Mouse (Mus musculus) thymus, postnatal 25 days (tissue): Measurements from ENCODE around the gene Cma1.
"Not testable (repeated sequence)": the region's sequence is repeated elsewhere in the genome, so short reads cannot be mapped to it uniquely, and the experiment has no call there.

Source experiments
- DNase-seq: peaks from one replicate; pipeline ENCODE4 v3.0.0; 2022

The Cma1 gene

DNA sequence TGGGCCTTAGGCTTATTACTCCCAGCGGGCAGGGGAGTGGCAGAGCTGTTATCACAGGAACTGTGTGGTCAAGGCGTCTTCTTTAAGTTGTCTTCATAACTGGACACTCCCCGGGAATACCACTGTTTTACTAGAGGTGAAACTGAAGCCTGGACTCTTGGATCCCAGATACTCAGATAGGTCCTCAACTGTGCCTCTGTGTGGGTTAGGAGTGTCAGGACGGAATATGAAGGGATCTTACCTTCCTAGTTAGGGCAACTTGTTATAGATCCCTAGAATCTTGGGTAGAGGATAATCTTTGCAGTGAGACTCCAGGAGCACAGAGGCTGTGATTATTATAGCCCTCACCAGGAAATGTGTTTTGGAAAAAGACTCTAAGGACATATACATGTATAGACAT is at the start of gene Cma1:
Gene Cma1 (minus strand): TSS at position 101 of the 400 bp plus-strand sequence.
- no peak for DNase-seq

DNA sequence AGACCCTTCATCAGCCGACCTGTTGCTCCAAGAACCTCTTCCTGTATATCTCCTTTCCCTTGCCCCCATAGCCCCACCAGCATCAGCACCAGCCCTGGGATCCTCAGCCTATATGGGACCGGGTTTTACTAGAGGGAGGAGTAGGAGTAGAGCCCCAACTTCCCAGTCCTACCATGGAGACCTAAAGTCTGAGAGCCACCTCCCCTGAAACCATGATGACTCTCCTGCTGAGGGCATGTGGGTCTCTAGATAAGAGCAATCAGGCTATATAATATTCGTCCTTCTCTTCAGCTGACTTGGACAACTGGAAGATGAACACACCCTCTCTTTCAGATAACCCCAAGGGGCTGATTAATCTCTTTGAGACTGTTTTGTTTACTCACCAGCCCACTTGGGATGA is 43.0 kb upstream of the Cma1 start:
- DNase-seq = not testable (repeated sequence)

GRCm38 (mm10) chr14:55963900-55964299 is 19.4 kb upstream of the Cma1 start:
- DNase-seq = not testable (repeated sequence)

GRCm38 (mm10) chr14:55963263-55963662 is 18.8 kb upstream of the Cma1 start:
- DNase-seq = no peak

GRCm38 (mm10) chr14:55950346-55951030 is 6.0 kb upstream of the Cma1 start, which contains the start of gene Cma2:
Gene Cma2 (plus strand): TSS chr14:55950980.
- no peak for DNase-seq

GRCm38 (mm10) chr14:55946269-55946969 is 1.9 kb upstream of the Cma1 start:
- no peak for DNase-seq

GRCm38 (mm10) chr14:55943601-55944000 is 874 bp downstream of the Cma1 start:
- no peak for DNase-seq

DNA sequence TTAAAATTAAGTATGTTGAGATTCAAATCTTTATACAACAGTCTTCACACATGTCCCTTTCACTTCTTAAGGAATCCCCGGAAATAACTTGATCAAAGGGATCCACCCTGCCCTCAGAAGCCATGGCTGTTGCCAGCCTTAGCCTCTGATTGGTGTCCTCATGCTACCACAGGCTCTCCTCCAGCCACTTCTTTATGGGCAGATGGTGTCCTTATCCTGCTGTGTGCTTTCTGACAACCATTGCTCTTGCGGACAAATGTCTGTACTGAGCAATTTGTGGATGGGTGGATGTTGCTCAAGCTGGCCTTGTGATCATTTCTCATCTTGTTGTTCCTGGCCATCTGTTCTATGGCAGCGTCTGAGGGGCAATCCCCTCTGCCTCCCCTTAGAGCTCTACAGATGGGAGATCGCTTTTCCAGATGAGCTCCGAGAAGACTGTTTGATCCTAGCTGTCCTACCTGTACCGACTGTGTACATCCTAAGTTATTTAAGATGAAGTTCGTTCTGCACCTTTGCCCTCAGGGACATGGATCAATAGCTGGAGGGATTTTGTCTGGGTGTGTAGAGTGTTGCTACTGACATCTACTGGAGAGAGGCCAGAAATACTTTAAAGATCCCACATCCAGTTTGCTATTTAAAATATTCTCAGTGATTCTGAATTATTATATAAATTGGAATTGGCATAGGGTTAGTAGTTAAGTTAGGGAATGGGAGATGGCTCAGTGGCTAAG is 4.2 kb downstream of the Cma1 start:
- no peak for DNase-seq

DNA sequence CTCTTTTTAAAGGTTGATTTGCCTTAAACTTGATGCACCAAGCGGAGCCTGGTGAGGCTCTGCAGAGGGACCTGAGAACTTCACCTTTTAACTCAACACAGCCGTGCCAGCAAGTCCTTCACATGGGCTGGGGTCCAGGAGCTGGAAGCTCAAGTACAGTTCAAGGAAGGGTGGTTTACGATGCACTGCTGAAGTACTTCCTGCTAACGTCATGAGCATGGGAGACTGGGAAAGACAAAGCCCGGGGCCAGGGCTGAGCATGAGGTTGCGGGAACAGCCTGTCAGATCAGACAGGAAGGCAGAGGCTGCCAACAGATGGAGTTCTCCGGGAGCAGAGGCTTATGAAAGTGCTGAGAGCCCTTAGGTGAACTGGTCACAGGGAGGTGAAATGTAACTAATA is 10.9 kb downstream of the Cma1 start:
- DNase-seq = no peak

DNA sequence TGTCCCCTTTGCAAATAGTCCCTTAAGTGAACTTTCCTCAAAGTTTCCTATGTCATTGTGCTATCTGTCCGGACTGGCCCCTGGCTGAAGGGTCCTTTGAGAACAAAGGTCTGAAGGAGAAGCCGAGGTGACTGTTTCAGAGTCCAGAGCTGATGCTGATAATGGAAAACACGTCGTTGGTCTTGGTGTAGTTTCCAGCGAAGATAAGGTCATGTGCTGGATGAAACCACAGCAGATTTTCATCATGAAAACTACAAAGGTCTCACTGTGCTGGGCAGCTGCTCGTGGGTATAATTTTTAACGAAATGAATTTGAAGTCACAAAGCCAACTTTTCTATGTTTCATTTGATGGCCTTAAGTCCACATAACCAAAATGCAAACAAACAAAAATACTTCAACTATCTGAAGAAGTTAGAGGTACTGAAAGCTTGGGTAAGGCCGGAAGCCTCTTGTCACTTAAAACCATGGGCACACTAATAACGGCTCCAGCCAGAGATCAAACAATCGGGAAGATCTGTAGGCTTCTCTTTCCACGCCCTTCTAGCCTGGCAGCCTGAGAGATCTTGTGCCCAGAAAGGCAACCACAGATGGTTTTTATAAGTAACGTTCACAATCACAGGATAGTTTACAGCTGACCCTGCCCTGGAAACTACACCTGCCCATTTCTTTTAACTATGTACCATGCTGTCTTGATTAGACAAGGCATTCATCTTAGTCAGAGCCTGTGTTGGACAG is 15.0 kb downstream of the Cma1 start:
- no peak for DNase-seq

GRCm38 (mm10) chr14:55926847-55927246 is 17.6 kb downstream of the Cma1 start:
- no peak for DNase-seq

- DNase-seq = no peak
Observed at GRCm38 (mm10) chr14:55922475-55923232, 21.8 kb downstream of the Cma1 start.

DNA sequence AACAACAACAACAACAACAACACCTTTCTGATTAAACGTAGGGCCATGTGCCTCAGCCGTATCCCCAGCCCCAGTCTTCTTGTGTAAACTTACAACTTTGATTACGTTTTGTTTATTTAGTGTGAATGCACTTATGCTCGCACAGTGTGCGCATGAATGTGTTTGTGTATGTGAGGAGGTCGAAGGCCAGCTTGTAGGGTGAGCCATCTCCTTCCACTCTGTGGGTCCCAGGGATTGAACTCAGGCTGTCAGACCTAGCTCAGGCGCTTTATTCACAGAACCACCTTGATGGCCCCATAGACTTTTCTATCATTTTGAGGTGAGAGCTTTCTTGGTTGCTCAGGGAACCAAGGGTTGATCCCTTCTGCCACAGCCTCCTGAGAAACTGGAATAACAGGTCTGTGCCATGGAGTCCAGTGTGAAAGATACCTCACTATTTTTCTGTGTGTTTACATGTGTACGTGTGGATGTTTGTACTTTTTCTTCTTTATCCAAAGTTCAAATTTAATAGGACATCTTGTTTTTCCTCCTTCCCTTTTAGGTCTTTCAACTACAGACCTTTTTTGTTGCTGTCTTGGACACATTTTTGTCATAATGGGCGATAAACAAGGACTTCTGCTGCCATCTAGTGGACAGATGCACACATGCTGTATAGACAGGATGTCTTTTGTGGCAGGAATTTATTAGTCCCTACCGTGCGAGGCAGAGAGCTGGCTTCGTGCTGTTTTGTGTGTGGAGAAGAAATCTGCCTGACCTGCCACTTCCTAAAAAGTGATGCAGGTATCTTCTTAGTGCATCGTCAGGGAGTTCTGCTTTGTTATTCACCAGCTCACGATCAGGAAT is 26.0 kb downstream of the Cma1 start:
- DNase-seq = peak; percentile 70

GRCm38 (mm10) chr14:55913406-55913805 is 31.1 kb downstream of the Cma1 start:
- DNase-seq = peak; percentile 27

DNA sequence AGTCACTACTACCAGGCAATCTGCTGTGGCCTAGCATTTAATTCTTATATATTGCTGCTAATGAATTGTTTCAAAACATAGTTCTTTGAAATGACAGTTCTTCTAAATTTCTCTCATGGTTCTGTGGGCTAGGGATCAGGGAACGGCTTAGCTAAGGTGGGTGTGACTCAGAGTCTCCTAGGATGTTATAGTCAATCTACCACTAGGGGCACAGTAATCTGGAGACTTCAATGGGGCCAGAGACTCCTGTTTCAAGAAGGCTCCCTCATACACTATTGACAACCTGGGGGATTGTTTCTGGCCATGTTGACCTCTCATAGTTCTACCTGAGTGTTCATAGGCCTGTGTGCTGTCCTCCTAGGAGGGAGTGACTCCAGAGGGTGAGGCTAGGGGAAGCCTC is 39.0 kb downstream of the Cma1 start:
- DNase-seq = no peak

DNA sequence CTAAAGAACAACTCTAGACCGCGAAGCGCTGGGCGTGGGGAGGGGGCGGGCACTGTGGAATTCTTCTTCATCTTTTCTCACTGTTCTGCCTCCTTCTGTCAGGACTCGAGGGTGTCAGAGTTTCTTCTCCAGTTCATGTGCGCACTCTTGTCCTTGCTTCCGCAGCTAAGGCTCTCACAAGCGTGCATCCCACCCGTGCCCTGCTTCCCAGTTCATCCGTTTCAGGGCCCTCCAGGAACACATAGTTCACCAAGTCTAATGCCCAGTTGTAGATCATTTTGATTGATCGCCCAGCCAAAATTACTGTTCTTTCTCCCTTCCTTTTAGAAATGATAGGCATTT is 44.1 kb downstream of the Cma1 start:
- no peak for DNase-seq

DNA sequence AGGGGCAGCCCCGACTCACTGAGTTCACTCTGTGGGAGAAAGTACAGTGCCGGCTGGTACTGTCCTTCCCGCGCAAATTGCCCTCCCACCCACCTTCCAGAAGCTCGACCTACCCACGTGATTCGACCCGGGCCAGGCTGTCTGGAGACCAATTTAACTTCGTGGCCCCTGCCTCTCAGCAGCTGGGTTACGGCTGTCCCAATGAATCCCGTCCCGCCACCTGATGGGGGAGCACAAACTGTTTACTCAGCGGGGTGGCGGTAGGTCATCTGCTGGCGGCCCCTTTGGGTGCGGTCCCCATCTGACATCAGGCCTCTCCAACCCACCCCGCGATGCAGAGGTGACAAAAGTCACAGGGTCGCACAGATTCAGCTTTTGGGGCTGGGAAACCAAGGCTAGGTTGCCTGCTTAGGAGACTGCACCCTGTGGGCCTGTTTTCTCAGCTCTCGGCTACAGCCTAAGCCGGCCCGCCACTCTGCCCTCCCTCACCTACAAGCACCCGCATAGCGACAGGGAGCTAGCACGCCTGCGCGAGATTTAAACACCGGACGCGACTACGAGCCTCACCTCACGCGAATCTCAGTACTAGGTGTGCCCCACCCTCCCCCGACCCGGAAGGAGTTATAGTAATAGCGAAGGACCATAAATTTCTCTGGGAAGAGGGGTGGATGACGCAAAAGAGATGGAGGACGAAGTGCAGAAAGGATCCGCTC is 44.6 kb downstream of the Cma1 start, which contains the start of gene Sdr39u1:
Gene Sdr39u1 (minus strand): TSS at position 593 of the 713 bp plus-strand sequence.
- peak; percentile 85 for DNase-seq

DNA sequence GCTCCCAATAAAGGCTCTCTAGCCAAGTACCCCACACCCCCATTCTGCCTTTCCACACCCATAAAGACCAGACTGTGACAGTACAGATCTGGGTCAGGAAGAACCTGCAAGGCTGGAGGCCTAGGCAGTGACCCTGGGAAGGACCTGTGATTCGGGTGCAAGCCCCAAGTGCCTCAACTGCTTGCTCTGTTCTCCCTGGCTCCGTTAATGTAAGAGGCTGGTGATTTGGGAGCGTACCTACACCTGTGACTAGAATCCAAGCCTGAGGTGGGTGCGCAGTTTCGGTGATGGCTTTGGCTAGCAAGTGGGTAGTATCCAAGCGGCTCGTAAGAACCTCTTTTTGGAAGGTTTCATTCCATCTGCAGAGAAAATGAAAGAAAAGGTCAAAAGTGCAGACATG is 45.5 kb downstream of the Cma1 start:
- DNase-seq = no peak

DNA sequence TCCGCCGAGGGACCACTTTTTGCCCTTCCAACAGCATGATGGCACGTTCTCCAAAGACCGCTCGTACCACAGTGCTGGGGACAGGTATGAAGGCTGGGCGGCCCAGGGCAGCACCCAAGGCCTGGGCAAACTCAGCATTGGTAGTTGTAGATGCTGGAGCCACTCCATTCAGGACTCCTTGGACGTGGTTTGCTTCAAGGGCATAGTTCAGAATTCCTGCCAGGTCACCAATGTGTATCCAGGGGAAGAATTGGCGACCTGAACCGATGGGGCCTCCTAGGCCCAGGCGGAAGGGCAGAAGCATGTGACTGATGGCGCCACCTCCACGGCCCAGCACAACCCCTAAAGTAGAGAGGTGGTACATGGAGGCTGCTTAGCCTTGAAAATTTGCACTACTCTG is 46.8 kb downstream of the Cma1 start:
- no peak for DNase-seq
